Mouse (Mus musculus) heart, adult 18-20 months (tissue): ENCODE data around the gene Slc25a39. TPM values are rescaled to one million over a fixed set of nuclear protein-coding genes. Genes with fewer than 3 reads are reported as not detected.
A peak's percentile ranks its signal among the peaks of the same experiment; 100 is the strongest.

Source experiments
- DNase-seq, 2 experiments: peaks; one replicate each; pipeline ENCODE4 v3.0.0; 2021 to 2022; ENCODE audit warnings: mixed read lengths in 1 of 2
- total RNA-seq, 2 experiments: library from RNA; stranded (reverse); gene quantifications; 2 replicates each; pipeline ENCODE4 v1.2.3; 2021

Gene Slc25a39
- total RNA-seq, 2 experiments from 2014 or later = 187 to 194 TPM

- DNase-seq = peak; percentile 54 to 57
Measured at GRCm38 (mm10) chr11:102437120-102438061, 29.6 kb upstream of the Slc25a39 start.

- no peak for DNase-seq
Measured at GRCm38 (mm10) chr11:102436471-102436790, 28.7 kb upstream of the Slc25a39 start.

- peak; percentile 57 to 59 for DNase-seq
Measured at GRCm38 (mm10) chr11:102435754-102436470, 28.2 kb upstream of the Slc25a39 start.

GRCm38 (mm10) chr11:102434816-102435705, 27.3 kb upstream of the Slc25a39 start:
- no peak for DNase-seq

- DNase-seq = peak; percentile 85 to 93
Measured at GRCm38 (mm10) chr11:102434406-102434805, 26.7 kb upstream of the Slc25a39 start.

GRCm38 (mm10) chr11:102433866-102434265, 26.1 kb upstream of the Slc25a39 start:
- DNase-seq = peak in 1 of 2 experiments; percentile 23

- peak; percentile 84 to 92 for DNase-seq
Measured at GRCm38 (mm10) chr11:102432896-102433295, 25.1 kb upstream of the Slc25a39 start.

- DNase-seq = peak; percentile 50 to 76
Measured at GRCm38 (mm10) chr11:102432115-102432843, 24.5 kb upstream of the Slc25a39 start.

- peak in 1 of 2 experiments; percentile 27 for DNase-seq
Measured at GRCm38 (mm10) chr11:102431728-102432114, 24.0 kb upstream of the Slc25a39 start.

GRCm38 (mm10) chr11:102431018-102431645, 23.4 kb upstream of the Slc25a39 start:
- DNase-seq = peak; percentile 87 to 92

GRCm38 (mm10) chr11:102430121-102431017, 22.6 kb upstream of the Slc25a39 start, which contains the start of gene Grn:
Gene Grn (plus strand): TSS chr11:102430315.
- peak; percentile 92 to 98 for DNase-seq

GRCm38 (mm10) chr11:102429551-102429950, 21.8 kb upstream of the Slc25a39 start:
- no peak for DNase-seq

GRCm38 (mm10) chr11:102428981-102429540, 21.3 kb upstream of the Slc25a39 start:
- DNase-seq = peak in 1 of 2 experiments; percentile 47

GRCm38 (mm10) chr11:102425555-102426316, 18.0 kb upstream of the Slc25a39 start:
- no peak for DNase-seq

- DNase-seq = no peak
Measured at GRCm38 (mm10) chr11:102424666-102425065, 16.9 kb upstream of the Slc25a39 start.

- DNase-seq = no peak
Measured at GRCm38 (mm10) chr11:102421559-102421958, 13.8 kb upstream of the Slc25a39 start.

GRCm38 (mm10) chr11:102418887-102419286, 11.1 kb upstream of the Slc25a39 start:
- no peak for DNase-seq

GRCm38 (mm10) chr11:102417160-102417559, 9.4 kb upstream of the Slc25a39 start:
- DNase-seq = no peak
